Mouse (Mus musculus) C2C12 (cell line): ENCODE data around the gene Ldhd. TPM values are rescaled to one million over a fixed set of nuclear protein-coding genes. Genes with fewer than 3 reads are reported as not detected.
A peak's percentile ranks its signal among the peaks of the same experiment; 100 is the strongest.
"Not testable (repeated sequence)": the region's sequence is repeated elsewhere in the genome, so short reads cannot be mapped to it uniquely, and the experiment has no call there.

Experiments
- H3K27me3 ChIP-seq: one replicate; pipeline ENCODE4 v1.6.1; 2011; ENCODE audit not compliant: control insufficient read depth, insufficient read depth, insufficient read length
- H3K36me3 ChIP-seq: one replicate; pipeline ENCODE4 v1.6.1; 2011; ENCODE audit not compliant: control insufficient read depth, insufficient read depth
- H3K4me3 ChIP-seq: one replicate; pipeline ENCODE4 v1.5.1; 2011; ENCODE audit warnings: mild to moderate bottlenecking, control low read depth; ENCODE audit not compliant: poor library complexity, insufficient read depth, severe bottlenecking
- H3K79me2 ChIP-seq: one replicate; pipeline ENCODE4 v1.6.1; 2011; ENCODE audit not compliant: control insufficient read depth, insufficient read depth
- H3K79me3 ChIP-seq: one replicate; pipeline ENCODE4 v1.6.1; 2011; ENCODE audit warnings: low read depth, control low read depth
- H3ac ChIP-seq: one replicate; pipeline ENCODE3; 2011; ENCODE audit warnings: low read depth; ENCODE audit not compliant: control insufficient read depth, insufficient read length
- CEBPB ChIP-seq: IDR thresholded peaks from one replicate; pipeline ENCODE4 v1.6.1; 2011; ENCODE audit warnings: low read depth, mild to moderate bottlenecking, control low read depth, moderate library complexity
- CTCF ChIP-seq: IDR thresholded peaks from one replicate; pipeline ENCODE4 v1.5.1; 2011; ENCODE audit not compliant: control insufficient read depth, insufficient read depth, insufficient read length
- FOSL1 ChIP-seq: IDR thresholded peaks from one replicate; pipeline ENCODE4 v1.8.0; 2011; ENCODE audit warnings: mild to moderate bottlenecking, low read length; ENCODE audit not compliant: poor library complexity, insufficient read depth, severe bottlenecking
- MAX ChIP-seq: IDR thresholded peaks from one replicate; pipeline ENCODE4 v1.6.1; 2011; ENCODE audit warnings: mild to moderate bottlenecking, control low read depth
- MYOD1 ChIP-seq: IDR thresholded peaks from one replicate; pipeline ENCODE4 v1.6.1; 2011; ENCODE audit warnings: low read depth; ENCODE audit not compliant: control insufficient read depth, insufficient read length
- MYOG ChIP-seq: IDR thresholded peaks from one replicate; pipeline ENCODE4 v1.6.1; 2011; ENCODE audit not compliant: control insufficient read depth, insufficient read length; ENCODE audit errors: extremely low read depth
- USF1 ChIP-seq: IDR thresholded peaks from one replicate; pipeline ENCODE4 v1.6.1; 2011; ENCODE audit warnings: low read depth, mild to moderate bottlenecking, control low read depth, moderate library complexity
- polyA plus RNA-seq: library from polyadenylated mRNA; unstranded; fragments of >200 nt; fragmentation: generic; extraction: Trizol; gene quantifications from one replicate; pipeline ENCODE4 v1.2.1, GENCODE M21; 2012; ENCODE audit warnings: missing spikeins

Ldhd gene
- polyA plus RNA-seq, 1 experiment = 0.06 TPM

- peaks cover 46% of the 10 kb centered on the region for H3K79me2 ChIP-seq
- TF ChIP-seq MYOD1 = peak; percentile 63
- not testable (repeated sequence) for H3K27me3 ChIP-seq, H3ac ChIP-seq, H3K4me3 ChIP-seq, H3K36me3 ChIP-seq
- peaks cover 37% of the 10 kb centered on the region for H3K79me3 ChIP-seq
These were observed 14.3 kb upstream of the Ldhd start for GRCm38 (mm10) chr8:111644286-111645051.

- H3K79me3 ChIP-seq = peaks cover 28% of the 10 kb centered on the region
- peak within 1 kb of the TSS; percentile 84 for H3ac ChIP-seq
- no peaks in the 10 kb centered on the region for H3K27me3 ChIP-seq
- TF ChIP-seq USF1 (no peak), MAX (peak; percentile 79)
- H3K36me3 ChIP-seq = peaks cover 3% of the 10 kb centered on the region
- H3K79me2 ChIP-seq = peaks cover 37% of the 10 kb centered on the region
- H3K4me3 ChIP-seq = peak within 1 kb of the TSS; percentile 64
These were observed 13.3 kb upstream of the Ldhd start, which contains the start of gene Zfp1 for GRCm38 (mm10) chr8:111643264-111644141. Zfp1 (plus strand) TSS chr8:111643401.

GRCm38 (mm10) chr8:111642939-111643263, 12.7 kb upstream of the Ldhd start:
- Histone ChIP-seq H3K79me2 (peaks cover 31% of the 10 kb centered on the region), H3K4me3 (peak overlapping the region; percentile 64), H3K27me3 (no peaks in the 10 kb centered on the region), H3ac (peak overlapping the region; percentile 31), H3K36me3 (peaks cover 3% of the 10 kb centered on the region), H3K79me3 (peaks cover 24% of the 10 kb centered on the region)
- TF ChIP-seq FOSL1 = no peak
- no peak for TF ChIP-seq MYOD1
- TF ChIP-seq CEBPB = no peak
- no peak for TF ChIP-seq MAX
- TF ChIP-seq MYOG = no peak
- TF ChIP-seq USF1 = no peak
- TF ChIP-seq CTCF = no peak

GRCm38 (mm10) chr8:111642496-111642895, 12.3 kb upstream of the Ldhd start:
- no peak for TF ChIP-seq CEBPB
- TF ChIP-seq MAX = no peak
- Histone ChIP-seq H3ac (peak overlapping the region; percentile 31), H3K27me3 (no peaks in the 10 kb centered on the region)

GRCm38 (mm10) chr8:111641064-111641463, 10.9 kb upstream of the Ldhd start:
- Histone ChIP-seq H3K27me3 (no peaks in the 10 kb centered on the region), H3K79me2 (peaks cover 12% of the 10 kb centered on the region), H3K36me3 (peaks cover 3% of the 10 kb centered on the region), H3K79me3 (peaks cover 10% of the 10 kb centered on the region), H3K4me3 (no peak overlapping the region), H3ac (no peak overlapping the region)
- TF ChIP-seq MAX = no peak
- TF ChIP-seq CEBPB = no peak
- no peak for TF ChIP-seq FOSL1
- no peak for TF ChIP-seq MYOD1
- no peak for TF ChIP-seq USF1
- no peak for TF ChIP-seq MYOG
- TF ChIP-seq CTCF = no peak

More at GRCm38 (mm10) chr8:111642496-111642895, 12.3 kb upstream of the Ldhd start:
- H3K79me3 ChIP-seq = peaks cover 23% of the 10 kb centered on the region
- peaks cover 3% of the 10 kb centered on the region for H3K36me3 ChIP-seq
- peak overlapping the region; percentile 64 for H3K4me3 ChIP-seq
- H3K79me2 ChIP-seq = peaks cover 27% of the 10 kb centered on the region

GRCm38 (mm10) chr8:111638086-111638485, 7.9 kb upstream of the Ldhd start:
- no peaks in the 10 kb centered on the region for H3K79me2 ChIP-seq
- H3K79me3 ChIP-seq = no peaks in the 10 kb centered on the region
- no peak overlapping the region for H3ac ChIP-seq
- H3K4me3 ChIP-seq = no peak overlapping the region
- H3K27me3 ChIP-seq = no peaks in the 10 kb centered on the region
- H3K36me3 ChIP-seq = no peaks in the 10 kb centered on the region
- TF ChIP-seq MAX (no peak), FOSL1 (no peak), USF1 (no peak), MYOD1 (no peak), MYOG (no peak), CTCF (no peak), CEBPB (no peak)
